Mouse (Mus musculus) myocyte (in vitro differentiated cells): ENCODE results near the gene Il31. TPM values are rescaled to one million over a fixed set of nuclear protein-coding genes. Genes with fewer than 3 reads are reported as not detected.

Source experiments
- H3K27me3 ChIP-seq: one replicate; pipeline ENCODE4 v1.6.1; 2011; ENCODE audit not compliant: control insufficient read depth, insufficient read depth, insufficient read length
- H3K36me3 ChIP-seq: one replicate; pipeline ENCODE4 v1.6.1; 2011; ENCODE audit not compliant: control insufficient read depth, insufficient read depth
- H3K4me2 ChIP-seq: one replicate; pipeline ENCODE4 v1.6.1; 2011; ENCODE audit warnings: low read depth, control low read depth
- H3K4me3 ChIP-seq: one replicate; pipeline ENCODE4 v1.5.1; 2011; ENCODE audit warnings: mild to moderate bottlenecking, control low read depth, moderate library complexity
- H3K79me2 ChIP-seq: one replicate; pipeline ENCODE4 v1.6.1; 2011; ENCODE audit not compliant: control insufficient read depth, insufficient read depth
- H3ac ChIP-seq: one replicate; pipeline ENCODE4 v1.6.1; 2011; ENCODE audit not compliant: control insufficient read depth, insufficient read length
- CEBPB ChIP-seq: IDR thresholded peaks from 2 replicates; pipeline ENCODE4 v1.6.1; 2011; ENCODE audit warnings: mild to moderate bottlenecking, moderate library complexity; ENCODE audit not compliant: poor library complexity, insufficient read depth, severe bottlenecking
- E2F4 ChIP-seq: IDR thresholded peaks from one replicate; pipeline ENCODE4 v1.6.1; 2011; ENCODE audit warnings: mild to moderate bottlenecking, control low read depth, moderate library complexity; ENCODE audit not compliant: insufficient read depth
- MAX ChIP-seq: IDR thresholded peaks from one replicate; pipeline ENCODE4 v1.6.1; 2011; ENCODE audit warnings: low read depth, mild to moderate bottlenecking, control low read depth
- MYOD1 ChIP-seq, 3 experiments: IDR thresholded peaks; one replicate each; pipeline ENCODE4 v1.6.1; 2011; ENCODE audit warnings: control low read depth in 2 of 3, low read depth in 2 of 3, mild to moderate bottlenecking in 2 of 3, moderate library complexity in 1 of 3; ENCODE audit not compliant: insufficient read length in 2 of 3, control insufficient read depth in 1 of 3
- MYOG ChIP-seq, 3 experiments: IDR thresholded peaks; one replicate each; pipeline ENCODE4 v1.6.1; 2011; ENCODE audit warnings: control low read depth in 2 of 3, low read depth in 2 of 3, mild to moderate bottlenecking in 2 of 3; ENCODE audit not compliant: insufficient read length in 2 of 3, control insufficient read depth in 1 of 3, insufficient read depth in 1 of 3
- POLR2A ChIP-seq: IDR thresholded peaks from one replicate; pipeline ENCODE4 v1.6.1; 2011; ENCODE audit warnings: low read depth, mild to moderate bottlenecking, control low read depth, moderate library complexity; ENCODE audit not compliant: insufficient read length
- POLR2AphosphoS2 ChIP-seq: IDR thresholded peaks from one replicate; pipeline ENCODE4 v1.6.1; 2011; ENCODE audit warnings: low read depth, control low read depth; ENCODE audit not compliant: insufficient read length
- REST ChIP-seq: IDR thresholded peaks from one replicate; pipeline ENCODE4 v1.6.1; 2011; ENCODE audit warnings: mild to moderate bottlenecking, control low read depth, moderate library complexity; ENCODE audit not compliant: insufficient read depth, insufficient read length
- SRF ChIP-seq: IDR thresholded peaks from one replicate; pipeline ENCODE4 v1.6.1; 2011; ENCODE audit warnings: low read depth; ENCODE audit not compliant: control insufficient read depth, insufficient read length
- TCF12 ChIP-seq: IDR thresholded peaks from one replicate; pipeline ENCODE4 v1.6.1; 2011; ENCODE audit warnings: mild to moderate bottlenecking, control low read depth; ENCODE audit not compliant: poor library complexity, insufficient read depth, severe bottlenecking
- TCF3 ChIP-seq: IDR thresholded peaks from one replicate; pipeline ENCODE4 v1.6.1; 2011; ENCODE audit warnings: low read depth, control low read depth; ENCODE audit not compliant: insufficient read length
- USF1 ChIP-seq: IDR thresholded peaks from one replicate; pipeline ENCODE4 v1.6.1; 2011; ENCODE audit warnings: low read depth, mild to moderate bottlenecking, control low read depth, moderate library complexity
- polyA plus RNA-seq: library from polyadenylated mRNA; unstranded; fragments of >200 nt; fragmentation: generic; extraction: Trizol; gene quantifications from one replicate; pipeline ENCODE4 v1.2.1, GENCODE M21; 2012; ENCODE audit warnings: missing spikeins

Il31 gene
- polyA plus RNA-seq, 1 experiment: not detected

DNA sequence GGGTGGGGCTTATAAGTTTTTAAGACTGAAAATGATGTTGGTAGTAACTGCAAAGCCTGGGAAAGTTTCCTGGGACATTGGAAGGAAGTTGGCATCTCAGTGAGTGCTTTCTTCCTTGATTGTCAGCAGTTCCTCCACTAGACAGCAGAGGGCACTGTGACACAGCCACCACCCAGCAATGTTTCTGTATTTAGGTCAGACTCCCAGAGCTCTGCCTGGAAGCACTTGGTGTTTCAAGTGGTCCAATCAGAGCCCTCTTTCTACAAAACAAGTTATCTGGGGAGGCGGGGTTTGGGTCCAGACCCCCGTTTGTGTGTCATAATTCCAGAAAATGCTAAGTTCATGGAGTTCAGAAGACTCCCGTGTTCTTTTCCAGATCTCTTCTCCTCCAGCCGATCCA lies 45.2 kb downstream of the Il31 start:
- Histone ChIP-seq H3K36me3 (no peaks in the 10 kb centered on the region), H3K4me3 (no peak overlapping the region), H3K27me3 (no peaks in the 10 kb centered on the region), H3K4me2 (no peak overlapping the region), H3ac (no peak overlapping the region), H3K79me2 (no peaks in the 10 kb centered on the region)
- TF ChIP-seq MAX (no peak), REST (no peak), MYOG (IDR thresholded peaks at IDR 0.05; ENCODE audit: control insufficient read depth in 1 of 3, insufficient read depth in 1 of 3, insufficient read length in 2 of 3, low read depth in 2 of 3) (no peak), USF1 (no peak), MYOD1 (IDR thresholded peaks at IDR 0.05; ENCODE audit: control insufficient read depth in 1 of 3, insufficient read length in 2 of 3, low read depth in 2 of 3) (no peak), POLR2A (no peak), CEBPB (no peak), E2F4 (no peak), POLR2AphosphoS2 (no peak)

DNA sequence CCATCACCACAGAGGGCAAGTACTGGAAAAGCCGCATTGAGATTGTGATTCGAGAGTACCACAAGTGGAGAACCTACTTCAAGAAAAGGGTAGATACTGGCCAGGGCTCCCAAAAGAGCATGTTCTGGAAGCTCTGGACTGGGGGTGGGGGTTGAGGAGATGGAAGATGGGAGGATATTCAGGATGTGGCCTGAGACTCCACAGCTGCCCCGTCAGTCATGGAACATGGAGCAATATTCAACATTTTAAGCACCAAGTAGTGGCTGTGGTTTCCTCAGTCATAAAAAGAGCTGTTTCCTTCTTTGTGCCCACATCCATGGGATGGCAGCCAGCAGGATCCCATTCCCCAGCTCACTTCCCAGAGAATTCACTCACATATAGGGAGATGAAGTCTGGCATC lies 47.0 kb downstream of the Il31 start:
- Histone ChIP-seq H3K36me3 (no peaks in the 10 kb centered on the region), H3K79me2 (no peaks in the 10 kb centered on the region), H3ac (no peak overlapping the region), H3K4me2 (no peak overlapping the region), H3K27me3 (no peaks in the 10 kb centered on the region), H3K4me3 (no peak overlapping the region)
- TF ChIP-seq MYOD1 (IDR thresholded peaks at IDR 0.05; ENCODE audit: control insufficient read depth in 1 of 3, insufficient read length in 2 of 3, low read depth in 2 of 3): peak in 2 of 3 experiments; percentile 71 to 74
- no peak for TF ChIP-seq SRF

DNA sequence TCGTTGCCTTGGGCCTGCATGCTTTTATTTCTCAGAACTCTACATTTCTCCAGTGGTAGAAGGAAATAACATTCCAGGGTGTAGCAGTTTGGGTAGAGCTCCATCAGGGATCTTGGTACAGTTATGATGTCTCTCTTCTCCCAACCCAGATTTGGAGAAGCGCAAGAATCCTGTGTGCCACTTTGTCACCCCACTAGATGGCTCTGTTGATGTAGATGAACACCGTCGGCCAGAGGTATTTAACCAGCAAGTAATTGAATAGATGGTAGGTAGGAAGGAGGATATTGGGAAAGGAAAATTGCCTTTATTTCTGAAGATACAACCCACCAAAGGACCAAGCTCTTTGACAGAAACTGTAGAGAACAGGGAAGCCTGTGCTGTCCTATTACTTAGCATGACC lies 48.6 kb downstream of the Il31 start:
- Histone ChIP-seq H3K36me3 (no peaks in the 10 kb centered on the region), H3K27me3 (no peaks in the 10 kb centered on the region), H3K79me2 (no peaks in the 10 kb centered on the region), H3K4me2 (no peak overlapping the region), H3K4me3 (no peak overlapping the region), H3ac (no peak overlapping the region)
- no peak for TF ChIP-seq REST
- TF ChIP-seq CEBPB: no peak
- TF ChIP-seq MYOG (IDR thresholded peaks at IDR 0.05; ENCODE audit: control insufficient read depth in 1 of 3, insufficient read depth in 1 of 3, insufficient read length in 2 of 3, low read depth in 2 of 3): no peak
- TF ChIP-seq MAX: no peak
- no peak for TF ChIP-seq TCF12
- no peak for TF ChIP-seq USF1
- TF ChIP-seq POLR2AphosphoS2: no peak
- no peak for TF ChIP-seq MYOD1 (IDR thresholded peaks at IDR 0.05; ENCODE audit: control insufficient read depth in 1 of 3, insufficient read length in 2 of 3, low read depth in 2 of 3)
- no peak for TF ChIP-seq SRF
- TF ChIP-seq E2F4: no peak
- TF ChIP-seq TCF3: no peak
- TF ChIP-seq POLR2A: no peak

DNA sequence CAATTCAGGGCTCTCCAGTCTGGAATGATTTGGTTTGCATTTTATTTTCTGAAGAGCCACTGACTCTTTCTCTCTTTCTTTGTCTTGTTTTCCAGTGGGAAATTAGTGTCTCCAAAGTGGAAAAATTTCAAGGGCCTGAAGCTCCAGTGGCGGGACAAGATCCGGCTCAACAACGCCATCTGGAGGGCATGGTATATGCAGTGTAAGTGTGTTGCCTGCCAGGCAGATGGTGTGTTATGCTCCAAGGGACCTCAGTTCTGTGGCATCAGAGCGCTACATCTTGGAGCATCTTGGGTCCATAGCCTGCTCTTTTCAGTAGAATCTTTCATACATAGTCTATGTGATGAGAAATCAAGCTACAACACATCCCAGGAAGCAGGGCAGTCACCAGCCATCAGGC lies 49.3 kb downstream of the Il31 start:
- Histone ChIP-seq H3K79me2 (no peaks in the 10 kb centered on the region), H3K4me3 (no peak overlapping the region), H3ac (no peak overlapping the region), H3K4me2 (no peak overlapping the region), H3K27me3 (no peaks in the 10 kb centered on the region), H3K36me3 (no peaks in the 10 kb centered on the region)
- TF ChIP-seq MYOG (IDR thresholded peaks at IDR 0.05; ENCODE audit: control insufficient read depth in 1 of 3, insufficient read depth in 1 of 3, insufficient read length in 2 of 3, low read depth in 2 of 3) (no peak), SRF (no peak), E2F4 (no peak), TCF12 (no peak), POLR2A (no peak), TCF3 (no peak), USF1 (no peak), POLR2AphosphoS2 (no peak), CEBPB (no peak), REST (no peak), MYOD1 (IDR thresholded peaks at IDR 0.05; ENCODE audit: control insufficient read depth in 1 of 3, insufficient read length in 2 of 3, low read depth in 2 of 3) (no peak), MAX (no peak)

DNA sequence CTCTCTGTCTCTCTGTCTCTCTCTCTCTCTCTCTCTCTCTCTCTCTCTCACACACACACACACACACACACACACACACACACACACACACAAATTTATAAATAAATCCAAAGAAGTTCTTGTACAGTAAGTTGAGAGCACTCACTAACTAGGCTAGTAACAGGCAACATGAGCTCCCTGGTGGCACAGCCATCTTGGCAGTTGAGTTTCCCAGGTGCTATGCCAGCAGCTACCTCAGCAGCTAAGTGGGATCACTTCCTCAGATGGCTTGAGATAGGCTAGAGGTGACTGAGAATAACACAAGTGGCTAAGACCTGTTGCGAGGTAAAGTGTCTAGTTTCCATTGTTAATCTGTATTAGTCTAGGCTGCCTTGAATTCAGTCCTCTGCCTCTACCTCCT lies 50.0 kb downstream of the Il31 start:
- TF ChIP-seq E2F4: no peak
- TF ChIP-seq MYOG (IDR thresholded peaks at IDR 0.05; ENCODE audit: control insufficient read depth in 1 of 3, insufficient read depth in 1 of 3, insufficient read length in 2 of 3, low read depth in 2 of 3): no peak
- no peak for TF ChIP-seq REST
- TF ChIP-seq MYOD1 (IDR thresholded peaks at IDR 0.05; ENCODE audit: control insufficient read depth in 1 of 3, insufficient read length in 2 of 3, low read depth in 2 of 3): no peak

GRCm38 (mm10) chr5:123438381-123438780 lies 50.9 kb downstream of the Il31 start:
- Histone ChIP-seq H3K79me2 (no peaks in the 10 kb centered on the region), H3K27me3 (no peaks in the 10 kb centered on the region), H3ac (no peak overlapping the region), H3K4me3 (no peak overlapping the region), H3K36me3 (no peaks in the 10 kb centered on the region), H3K4me2 (no peak overlapping the region)
- TF ChIP-seq USF1 (no peak), MYOD1 (IDR thresholded peaks at IDR 0.05; ENCODE audit: control insufficient read depth in 1 of 3, insufficient read length in 2 of 3, low read depth in 2 of 3) (no peak), REST (no peak)

More for the DNA sequence above, 50.0 kb downstream of the Il31 start:
- Histone ChIP-seq H3K79me2 (no peaks in the 10 kb centered on the region), H3K36me3 (no peaks in the 10 kb centered on the region), H3K27me3 (no peaks in the 10 kb centered on the region), H3ac (no peak overlapping the region), H3K4me2 (no peak overlapping the region), H3K4me3 (no peak overlapping the region)
